Mouse (Mus musculus): Measurements from ENCODE around the gene Neurl1a. TPM values are rescaled to one million over a fixed set of nuclear protein-coding genes. Genes with fewer than 3 reads are reported as not detected.

Gene Neurl1a
- polyA plus RNA-seq, 1 experiment from 2014 or later: 0.76 TPM

DNA sequence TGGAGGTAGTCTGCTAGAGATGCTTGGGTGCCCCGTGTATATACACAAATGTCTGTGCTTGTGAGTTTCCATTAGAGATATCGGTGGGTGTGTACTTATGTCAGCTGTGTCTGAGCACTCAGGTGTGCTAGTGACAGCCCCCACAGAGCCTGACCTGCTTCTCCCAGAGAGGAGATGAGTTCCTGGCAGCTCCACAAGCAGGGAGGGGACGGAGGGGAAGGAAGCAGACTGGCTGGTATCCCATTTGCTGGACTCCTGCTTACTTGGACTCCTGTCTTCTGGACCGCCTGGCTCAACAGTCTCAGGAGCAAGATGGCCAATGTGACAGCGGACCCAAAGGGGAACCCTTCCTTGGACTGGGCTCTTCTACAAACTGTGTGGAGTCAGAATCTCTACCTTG lies 50.8 kb downstream of the Neurl1a start:
- ATAC-seq (no peak), DNase-seq (no peak)
- Histone ChIP-seq H3K9ac (replicated peaks) (no peak overlapping the region), H3K36me3 (replicated peaks; ENCODE audit: insufficient read depth, low read length) (no peaks in the 10 kb centered on the region), H3K4me1 (ENCODE audit: insufficient read depth) (0 out of 2 replicates have a peak, but pooled peaks cover 3% of the 10 kb centered on the region), H3K9me3 (ENCODE audit: low read length) (no peaks in the 10 kb centered on the region), H3K4me3 (ENCODE audit: low read depth, low read length) (no peak overlapping the region), H3K4me2 (ENCODE audit: low read depth, low read length) (no peak overlapping the region; the same call in 1 of the 2 replicates), H3K27me3 (ENCODE audit: insufficient read depth, low read length) (no peaks in the 10 kb centered on the region), H3K27ac (ENCODE audit: low read depth) (no peak overlapping the region)
- WGBS (ENCODE audit: insufficient replicate concordance): 68% methylated on average over 5 of the region's 5 CpGs
- TF ChIP-seq EP300 (IDR thresholded peaks at IDR 0.05; ENCODE audit: low read depth) (no peak), CTCF (IDR thresholded peaks at IDR 0.05; ENCODE audit: low read depth) (no peak)

- H3K9ac ChIP-seq (replicated peaks): no peak overlapping the region
- 0 out of 2 replicates have a peak, but pooled peaks cover 3% of the 10 kb centered on the region for H3K4me1 ChIP-seq (ENCODE audit: insufficient read depth)
- 84% methylated on average over 7 of the region's 7 CpGs for WGBS (ENCODE audit: insufficient replicate concordance)
- no peak overlapping the region for H3K27ac ChIP-seq (ENCODE audit: low read depth)
- no peak for TF ChIP-seq EP300 (IDR thresholded peaks at IDR 0.05; ENCODE audit: low read depth)
- no peak for TF ChIP-seq CTCF (IDR thresholded peaks at IDR 0.05; ENCODE audit: low read depth)
- no peak overlapping the region for H3K4me3 ChIP-seq (ENCODE audit: low read depth, low read length)
- no peaks in the 10 kb centered on the region for H3K36me3 ChIP-seq (replicated peaks; ENCODE audit: insufficient read depth, low read length)
- no peaks in the 10 kb centered on the region for H3K9me3 ChIP-seq (ENCODE audit: low read length)
- H3K4me2 ChIP-seq (ENCODE audit: low read depth, low read length): no peak overlapping the region
- DNase-seq (no peak), ATAC-seq (no peak)
- no peaks in the 10 kb centered on the region for H3K27me3 ChIP-seq (ENCODE audit: insufficient read depth, low read length)
Measured at GRCm38 (mm10) chr19:47230082-47230481, 51.5 kb downstream of the Neurl1a start.

DNA sequence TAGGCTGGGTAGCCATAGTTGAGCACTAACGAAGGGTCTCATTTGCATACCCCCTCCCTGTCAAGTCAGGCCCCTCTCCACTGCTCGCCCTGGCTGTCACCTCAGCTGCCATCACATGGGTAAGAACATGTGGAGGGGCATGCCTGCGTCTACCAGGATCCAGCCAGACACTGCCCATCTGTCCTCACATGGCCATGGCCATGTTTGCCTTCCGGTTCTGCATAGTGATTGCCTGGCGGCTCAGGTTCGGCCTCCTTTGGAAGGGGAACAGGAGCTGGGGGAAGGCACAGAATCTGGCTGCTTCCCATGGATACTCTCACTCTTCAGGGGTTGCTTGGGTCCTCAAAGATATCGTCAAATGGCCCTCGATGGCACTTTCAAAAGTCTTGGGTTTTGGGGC lies 52.1 kb downstream of the Neurl1a start:
- Histone ChIP-seq H3K9me3 (ENCODE audit: low read length) (no peaks in the 10 kb centered on the region), H3K4me1 (ENCODE audit: insufficient read depth) (0 out of 2 replicates have a peak, but pooled peaks cover 3% of the 10 kb centered on the region), H3K4me2 (ENCODE audit: low read depth, low read length) (no peak overlapping the region), H3K4me3 (ENCODE audit: low read depth, low read length) (no peak overlapping the region), H3K27me3 (ENCODE audit: insufficient read depth, low read length) (no peaks in the 10 kb centered on the region), H3K27ac (ENCODE audit: low read depth) (no peak overlapping the region), H3K36me3 (replicated peaks; ENCODE audit: insufficient read depth, low read length) (no peaks in the 10 kb centered on the region), H3K9ac (replicated peaks) (no peak overlapping the region)
- DNase-seq (no peak), ATAC-seq (no peak)
- 83% methylated on average over 8 of the region's 8 CpGs for WGBS (ENCODE audit: insufficient replicate concordance)
- TF ChIP-seq EP300 (IDR thresholded peaks at IDR 0.05; ENCODE audit: low read depth) (no peak), CTCF (IDR thresholded peaks at IDR 0.05; ENCODE audit: low read depth) (no peak)

GRCm38 (mm10) chr19:47231389-47231788 lies 52.8 kb downstream of the Neurl1a start:
- 81% methylated on average over 6 of the region's 6 CpGs for WGBS (ENCODE audit: insufficient replicate concordance)
- Histone ChIP-seq H3K9me3 (ENCODE audit: low read length) (no peaks in the 10 kb centered on the region), H3K27ac (ENCODE audit: low read depth) (no peak overlapping the region), H3K4me2 (ENCODE audit: low read depth, low read length) (no peak overlapping the region), H3K9ac (replicated peaks) (no peak overlapping the region), H3K4me3 (ENCODE audit: low read depth, low read length) (no peak overlapping the region), H3K36me3 (replicated peaks; ENCODE audit: insufficient read depth, low read length) (no peaks in the 10 kb centered on the region), H3K27me3 (ENCODE audit: insufficient read depth, low read length) (no peaks in the 10 kb centered on the region), H3K4me1 (ENCODE audit: insufficient read depth) (0 out of 2 replicates have a peak, but pooled peaks cover 3% of the 10 kb centered on the region)
- no peak for TF ChIP-seq EP300 (IDR thresholded peaks at IDR 0.05; ENCODE audit: low read depth)
- TF ChIP-seq CTCF (IDR thresholded peaks at IDR 0.05; ENCODE audit: low read depth): no peak
- no peak for ATAC-seq
- no peak for DNase-seq

DNA sequence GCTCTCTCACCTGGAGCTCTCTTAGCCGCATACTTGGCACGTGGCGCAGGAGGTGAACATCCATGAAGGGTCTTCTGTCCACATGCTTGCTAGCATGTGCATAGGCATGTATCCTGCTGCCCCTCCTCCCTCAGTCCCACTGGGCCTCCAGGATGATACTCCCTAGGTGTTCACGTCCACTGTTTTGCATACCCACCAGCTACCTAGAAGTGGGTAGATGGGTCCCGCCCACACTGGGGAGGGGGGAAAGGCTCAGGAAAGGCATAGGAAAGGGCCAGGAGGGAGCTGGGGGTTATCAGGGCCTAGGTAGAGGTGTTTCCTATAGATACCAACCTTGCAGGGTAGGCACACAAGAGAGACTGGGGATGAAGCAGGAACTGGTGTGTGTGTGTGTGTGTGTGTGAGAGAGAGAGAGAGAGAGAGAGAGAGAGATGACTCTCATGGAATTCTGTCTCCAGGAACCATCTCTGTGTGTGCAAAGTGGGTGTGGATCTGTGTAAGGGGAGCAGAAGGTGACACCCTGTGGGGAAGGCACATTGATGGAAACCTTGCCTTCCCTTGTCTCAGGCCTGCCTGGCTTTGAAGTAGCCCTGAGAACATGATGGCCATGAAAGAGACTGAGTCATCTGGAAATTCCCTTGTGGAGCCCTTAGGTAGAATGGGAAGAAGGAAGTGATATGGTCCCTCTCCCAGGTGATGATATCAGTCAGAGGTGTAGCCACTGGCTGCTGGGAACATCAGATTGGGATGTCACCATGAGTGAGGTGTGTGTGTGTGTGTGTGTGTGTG lies 53.7 kb downstream of the Neurl1a start:
- H3K4me1 ChIP-seq (ENCODE audit: insufficient read depth): 0 out of 2 replicates have a peak, but pooled peaks cover 3% of the 10 kb centered on the region
- no peaks in the 10 kb centered on the region for H3K36me3 ChIP-seq (replicated peaks; ENCODE audit: insufficient read depth, low read length)
- TF ChIP-seq EP300 (IDR thresholded peaks at IDR 0.05; ENCODE audit: low read depth) (no peak), CTCF (IDR thresholded peaks at IDR 0.05; ENCODE audit: low read depth) (no peak)
- 85% methylated on average over 5 of the region's 5 CpGs for WGBS (ENCODE audit: insufficient replicate concordance)
- no peak for ATAC-seq
- no peaks in the 10 kb centered on the region for H3K27me3 ChIP-seq (ENCODE audit: insufficient read depth, low read length)
- H3K27ac ChIP-seq (ENCODE audit: low read depth): no peak overlapping the region
- H3K4me3 ChIP-seq (ENCODE audit: low read depth, low read length): no peak overlapping the region
- no peak overlapping the region for H3K9ac ChIP-seq (replicated peaks)
- no peak overlapping the region for H3K4me2 ChIP-seq (ENCODE audit: low read depth, low read length)
- H3K9me3 ChIP-seq (ENCODE audit: low read length): no peaks in the 10 kb centered on the region
- no peak for DNase-seq

- ATAC-seq (no peak), DNase-seq (no peak)
- no peaks in the 10 kb centered on the region for H3K27me3 ChIP-seq (ENCODE audit: insufficient read depth, low read length)
- H3K4me1 ChIP-seq (ENCODE audit: insufficient read depth): 0 out of 2 replicates have a peak, but pooled peaks cover 3% of the 10 kb centered on the region
- no peaks in the 10 kb centered on the region for H3K9me3 ChIP-seq (ENCODE audit: low read length)
- no peak overlapping the region for H3K9ac ChIP-seq (replicated peaks)
- no peak overlapping the region for H3K27ac ChIP-seq (ENCODE audit: low read depth)
- H3K4me2 ChIP-seq (ENCODE audit: low read depth, low read length): no peak overlapping the region
- H3K4me3 ChIP-seq (ENCODE audit: low read depth, low read length): no peak overlapping the region
- TF ChIP-seq EP300 (IDR thresholded peaks at IDR 0.05; ENCODE audit: low read depth) (no peak), CTCF (IDR thresholded peaks at IDR 0.05; ENCODE audit: low read depth) (no peak)
- 77% methylated on average over 3 of the region's 3 CpGs for WGBS (ENCODE audit: insufficient replicate concordance)
- no peaks in the 10 kb centered on the region for H3K36me3 ChIP-seq (replicated peaks; ENCODE audit: insufficient read depth, low read length)
Measured at GRCm38 (mm10) chr19:47233087-47233486, 54.5 kb downstream of the Neurl1a start.
